Mouse (Mus musculus) bone marrow, adult 2 months (tissue): ENCODE measurements around the gene Nbr1. TPM values are rescaled to one million over a fixed set of nuclear protein-coding genes. Genes with fewer than 3 reads are reported as not detected.
"Not testable (repeated sequence)": the region's sequence is repeated elsewhere in the genome, so short reads cannot be mapped to it uniquely, and the experiment has no call there.

Experiments used
- H3K27ac ChIP-seq: fragments of 200-500 bp; 2 replicates; pipeline ENCODE4 v1.5.1; 2012; ENCODE audit warnings: low read depth, mild to moderate bottlenecking, control low read depth, inconsistent platforms, low read length; ENCODE audit not compliant: control insufficient read depth, poor library complexity, insufficient read depth
- H3K4me1 ChIP-seq: fragments of 200-500 bp; 2 replicates; pipeline ENCODE4 v1.6.1; 2011; ENCODE audit warnings: low read length; ENCODE audit not compliant: control insufficient read depth, insufficient read depth
- H3K4me3 ChIP-seq: fragments of 200-500 bp; replicated peaks from 2 replicates; pipeline ENCODE3; 2011; ENCODE audit warnings: mild to moderate bottlenecking, low read depth, low read length, control low read depth; ENCODE audit not compliant: control insufficient read depth
- CTCF ChIP-seq: fragments of 200-500 bp; IDR thresholded peaks from 2 replicates; pipeline ENCODE4 v1.5.1; 2011; ENCODE audit warnings: low read length, control low read depth; ENCODE audit not compliant: control insufficient read depth, insufficient read depth
- POLR2A ChIP-seq: fragments of 200-500 bp; IDR thresholded peaks from 2 replicates; pipeline ENCODE4 v1.6.1; 2011; ENCODE audit warnings: low read depth, mild to moderate bottlenecking, control low read depth, low read length, borderline replicate concordance; ENCODE audit not compliant: control insufficient read depth
- WGBS: fragments of 180-500 bp; shearing (Covaris S2); methylation state at CpG from one replicate; pipeline ENCODE4 v1.1.7; 2018; 5-methylcytosine and 5-hydroxymethylcytosine counted together
- polyA plus RNA-seq: library from polyadenylated mRNA; stranded (reverse); fragments of >200 nt; gene quantifications from 2 replicates; pipeline ENCODE4 v1.2.4, GENCODE M21; 2011; ENCODE audit warnings: low replicate concordance; ENCODE audit not compliant: missing spikeins, insufficient read depth, insufficient read length

Nbr1 gene
- polyA plus RNA-seq, 1 experiment = 81.1 TPM

DNA sequence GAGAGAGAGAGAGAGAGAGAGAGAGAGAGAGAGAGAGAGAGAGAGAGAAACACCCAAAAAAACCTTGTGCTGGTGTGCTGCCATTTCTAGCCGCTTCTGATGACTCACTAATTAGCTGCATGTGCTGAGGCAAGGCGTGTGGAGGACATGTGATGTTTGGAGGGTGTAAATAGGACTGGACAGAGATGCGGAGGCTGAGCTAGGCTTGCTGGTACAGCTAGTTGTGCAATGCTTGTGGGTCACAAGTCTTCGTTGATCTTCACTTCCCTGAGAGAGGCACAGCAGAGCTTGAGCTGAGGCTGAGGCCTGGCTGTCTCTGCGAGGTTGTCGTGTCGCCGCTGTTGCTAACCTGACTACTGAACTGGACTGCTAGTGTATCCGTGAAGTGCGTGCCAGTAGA lies 35.7 kb downstream of the Nbr1 start:
- TF ChIP-seq CTCF (no peak), POLR2A (no peak)
- Histone ChIP-seq H3K4me1 (no peaks in the 10 kb centered on the region; the same call in 1 of the 2 replicates), H3K27ac (peak overlapping the region; percentile 38; the same call in 1 of the 2 replicates), H3K4me3 (no peak overlapping the region)
- 72% methylated on average over 10 of the region's 10 CpGs for WGBS

GRCm38 (mm10) chr11:101588868-101589267 lies 36.9 kb downstream of the Nbr1 start:
- Histone ChIP-seq H3K4me3 (no peak overlapping the region), H3K27ac (no peak overlapping the region), H3K4me1 (no peaks in the 10 kb centered on the region; the same call in 1 of the 2 replicates)
- TF ChIP-seq CTCF = no peak
- no peak for TF ChIP-seq POLR2A
- 87% methylated on average over 7 of the region's 7 CpGs for WGBS

DNA sequence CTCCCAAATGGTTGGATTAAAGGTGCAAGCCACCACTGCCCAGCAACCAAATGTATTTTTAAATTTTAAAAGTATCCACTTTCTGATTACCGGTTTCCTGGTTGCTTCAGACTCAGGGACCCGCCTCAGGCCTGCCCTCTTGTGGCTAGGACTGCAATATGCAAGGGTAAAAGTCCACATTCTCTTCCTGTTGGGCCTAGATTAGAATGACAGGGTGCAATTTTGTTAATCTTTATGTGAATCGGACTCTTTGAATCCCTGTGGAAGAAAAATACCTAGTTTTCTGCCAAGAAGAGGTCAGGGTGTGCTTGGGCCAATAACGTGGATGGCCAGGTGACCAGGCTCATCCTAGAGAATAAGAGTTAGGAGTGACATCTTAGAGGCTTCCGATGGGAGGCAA lies 37.5 kb downstream of the Nbr1 start:
- no peak overlapping the region for H3K27ac ChIP-seq
- H3K4me1 ChIP-seq = no peaks in the 10 kb centered on the region; the same call in 1 of the 2 replicates
- TF ChIP-seq POLR2A = no peak
- TF ChIP-seq CTCF = peak; percentile 79
- no peak overlapping the region for H3K4me3 ChIP-seq
- WGBS = 32% methylated on average over 5 of the region's 5 CpGs

DNA sequence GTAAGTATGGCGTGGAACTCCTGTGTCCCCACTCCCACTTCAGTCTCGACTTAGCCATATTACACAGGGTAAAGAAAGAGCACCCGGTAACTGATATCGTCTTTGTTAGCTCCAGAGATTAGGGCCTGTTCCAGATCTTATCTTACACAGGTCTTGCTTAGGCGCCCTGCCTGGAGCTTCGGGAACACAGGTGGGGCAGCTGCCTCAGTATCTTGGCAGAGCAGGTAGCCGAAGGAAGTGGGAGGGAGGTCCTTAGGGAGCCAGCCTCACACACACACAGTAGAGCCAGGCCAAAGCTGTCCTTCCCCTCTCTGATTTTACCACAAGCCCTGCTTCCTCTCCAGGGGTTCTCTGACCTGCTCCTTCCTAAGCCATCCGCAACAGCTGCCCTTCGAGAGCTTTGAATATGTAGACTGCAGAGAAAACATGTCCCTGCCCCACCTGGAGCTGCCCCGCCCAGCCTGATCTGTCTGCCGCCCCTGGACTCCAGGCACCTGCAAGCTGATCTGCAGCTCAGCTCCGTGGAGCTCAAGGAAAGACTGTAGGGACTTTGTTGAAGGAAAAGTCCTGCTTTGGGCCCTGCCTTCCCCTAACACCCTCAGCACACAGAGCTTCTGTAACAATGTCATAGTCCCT lies 38.2 kb downstream of the Nbr1 start:
- H3K27ac ChIP-seq = no peak overlapping the region
- no peak for TF ChIP-seq CTCF
- TF ChIP-seq POLR2A = no peak
- WGBS = 70% methylated on average over 12 of the region's 12 CpGs
- H3K4me1 ChIP-seq = no peaks in the 10 kb centered on the region; the same call in 1 of the 2 replicates
- no peak overlapping the region for H3K4me3 ChIP-seq

DNA sequence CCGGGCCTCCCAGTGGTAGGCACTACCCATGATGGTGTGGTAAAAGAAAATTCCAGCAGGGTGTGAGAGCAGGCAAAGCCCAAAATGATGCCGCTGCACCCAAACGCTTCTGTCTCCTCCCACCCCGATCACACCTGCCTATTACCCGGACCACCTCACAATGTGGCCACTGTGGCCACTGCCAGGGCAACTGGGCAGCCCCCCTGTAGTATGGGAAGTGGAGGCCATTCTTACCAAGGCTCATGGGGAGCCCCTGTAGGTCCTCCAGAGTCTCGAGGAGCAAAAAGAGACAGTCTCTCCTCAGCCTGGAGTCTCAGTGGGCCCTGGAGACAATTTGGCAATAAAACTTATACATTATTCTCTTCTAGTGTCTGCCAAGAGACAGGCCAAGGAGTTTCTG lies 47.2 kb downstream of the Nbr1 start, which contains the start of gene Gm11634:
Gene Gm11634, minus strand, starts transcription at position 101 of the 400 bp plus-strand sequence.
- no peak for TF ChIP-seq POLR2A
- H3K4me1 ChIP-seq = no peaks in the 10 kb centered on the region
- 71% methylated on average over 6 of the region's 6 CpGs for WGBS
- no peak within 1 kb of the TSS; the same call in 1 of the 2 replicates for H3K27ac ChIP-seq
- H3K4me3 ChIP-seq = no peak within 1 kb of the TSS

DNA sequence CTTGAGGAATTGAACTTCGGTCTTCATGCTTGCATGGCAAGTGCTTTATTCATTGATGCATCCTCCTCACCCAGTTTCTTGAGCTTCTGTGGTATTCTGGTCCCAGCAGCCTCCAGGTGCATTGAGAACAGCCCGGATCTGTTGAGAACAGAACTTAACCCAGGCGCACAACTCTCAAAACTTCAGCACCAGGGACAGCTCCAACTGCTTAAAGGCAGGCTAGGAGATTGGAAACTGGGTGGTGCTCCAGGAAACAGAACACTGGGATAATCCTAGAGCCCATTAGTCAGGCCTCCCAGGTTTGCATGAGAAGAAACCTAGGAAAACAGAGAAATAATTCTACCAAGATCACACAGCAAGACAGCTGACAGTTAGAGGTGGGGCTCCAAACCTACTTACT lies 50.5 kb downstream of the Nbr1 start:
- WGBS = 14% methylated on average over 3 of the region's 3 CpGs
- TF ChIP-seq CTCF (no peak), POLR2A (no peak)

DNA sequence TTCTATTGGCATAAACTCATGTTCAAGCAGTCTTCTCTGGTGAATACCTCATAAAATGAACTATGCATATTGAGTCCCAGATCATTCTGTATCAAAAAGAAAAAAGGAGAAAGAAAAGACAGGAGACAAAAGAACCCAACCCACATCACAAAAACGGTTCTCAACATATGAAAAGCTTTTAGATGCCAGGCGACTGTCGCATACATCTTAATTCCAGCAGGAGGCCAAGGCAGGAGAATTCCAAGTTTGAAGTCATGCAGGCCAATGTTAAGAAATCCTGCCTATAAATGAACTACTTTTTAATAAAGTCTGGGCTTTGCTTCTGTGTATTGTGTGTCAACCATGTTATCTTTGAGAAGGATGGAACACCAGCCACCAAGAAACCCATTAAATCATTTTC lies 52.2 kb downstream of the Nbr1 start:
- 26% methylated on average over 3 of the region's 3 CpGs for WGBS
- H3K4me3 ChIP-seq = no peak overlapping the region
- TF ChIP-seq POLR2A (no peak), CTCF (no peak)
- H3K4me1 ChIP-seq = no peaks in the 10 kb centered on the region
- no peak overlapping the region for H3K27ac ChIP-seq

More for the DNA sequence above, 50.5 kb downstream of the Nbr1 start:
- H3K27ac ChIP-seq = no peak overlapping the region
- H3K4me1 ChIP-seq = no peaks in the 10 kb centered on the region
- no peak overlapping the region for H3K4me3 ChIP-seq

DNA sequence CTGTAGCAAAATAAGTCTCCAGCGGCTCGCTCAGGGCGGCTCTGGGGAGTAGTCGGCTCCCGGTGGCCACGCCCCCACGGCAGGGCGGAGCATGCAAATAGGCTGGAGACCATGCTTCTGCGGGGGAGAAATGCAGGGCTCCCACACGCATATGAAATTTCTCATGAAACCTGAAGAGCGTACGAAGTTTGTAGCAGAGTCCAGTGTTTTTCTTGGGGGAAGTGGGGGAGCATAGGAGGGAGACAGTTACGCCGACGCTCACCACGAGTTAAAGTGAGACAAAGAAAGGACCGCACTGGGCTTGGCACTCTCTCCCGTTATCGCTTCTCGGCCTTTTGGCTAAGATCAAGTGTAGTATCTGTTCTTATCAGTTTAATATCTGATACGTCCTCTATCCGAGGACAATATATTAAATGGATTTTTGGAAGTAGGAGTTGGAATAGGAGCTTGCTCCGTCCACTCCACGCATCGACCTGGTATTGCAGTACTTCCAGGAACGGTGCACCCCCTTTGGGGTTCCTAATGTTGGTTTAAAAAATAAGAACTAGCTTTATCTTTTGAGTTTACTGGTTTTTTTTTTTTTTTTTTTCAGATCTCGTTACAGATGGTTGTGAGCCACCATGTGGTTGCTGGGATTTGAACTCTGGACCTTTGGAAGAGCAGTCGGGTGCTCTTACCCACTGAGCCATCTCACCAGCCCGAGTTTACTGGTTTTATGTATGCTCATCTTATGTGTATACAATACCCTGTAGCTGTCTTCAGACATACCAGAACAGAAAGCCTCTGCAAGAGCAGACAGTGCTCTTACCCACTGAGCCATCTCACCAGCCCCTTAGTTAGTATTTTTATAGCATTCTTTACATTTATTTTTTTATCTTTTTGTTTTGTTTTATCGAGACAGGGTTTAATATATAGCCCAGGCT lies 52.8 kb downstream of the Nbr1 start:
- H3K4me3 ChIP-seq = peak overlapping the region; percentile 11

DNA sequence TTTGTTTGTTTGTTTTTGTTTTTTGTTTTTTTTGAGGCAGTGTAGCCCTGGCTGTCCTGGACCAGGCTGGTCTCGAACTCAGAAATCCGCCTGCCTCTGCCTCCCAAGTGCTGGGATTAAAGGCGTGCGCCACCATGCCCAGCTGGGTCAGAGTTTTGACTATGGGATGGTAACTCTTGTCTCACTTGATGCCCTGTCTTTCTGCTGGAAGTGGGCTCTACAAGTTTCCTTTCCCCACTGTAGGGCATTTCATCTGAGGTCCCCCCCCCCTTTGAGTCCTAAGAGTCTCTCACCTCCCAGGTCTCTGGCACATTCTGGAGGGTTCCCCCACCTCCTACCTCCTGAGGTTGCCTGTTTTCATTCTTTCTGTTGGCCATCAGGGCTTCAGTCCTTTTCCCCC lies 55.2 kb downstream of the Nbr1 start:
- H3K27ac ChIP-seq, H3K4me3 ChIP-seq, H3K4me1 ChIP-seq: not testable (repeated sequence)
- WGBS = 86% methylated on average over 4 of the region's 4 CpGs

More for the DNA sequence above, 52.8 kb downstream of the Nbr1 start:
- 1% methylated on average over 30 of the region's 30 CpGs for WGBS
- not testable (repeated sequence) for H3K4me1 ChIP-seq, H3K27ac ChIP-seq
